Mouse (Mus musculus) hindbrain, postnatal 0 days (tissue): ENCODE measurements around the gene Rnf43. TPM values are rescaled to one million over a fixed set of nuclear protein-coding genes. Genes with fewer than 3 reads are reported as not detected.

Experiments used
- ATAC-seq: fragments of 200-750 bp; cut with Nextera tagmentation; 2 replicates; pipeline ENCODE4 v1.8.0; 2017; ENCODE audit warnings: mild to moderate bottlenecking, moderate TSS enrichment, moderate library complexity
- DNase-seq: peaks from one replicate; pipeline ENCODE4 v3.0.0-alpha.2; 2015; ENCODE audit warnings: low spot score
- H3K27ac ChIP-seq: fragments of 300-500 bp; sonication (generic); 2 replicates; pipeline ENCODE4 v1.5.1; 2014; ENCODE audit warnings: mild to moderate bottlenecking
- H3K27me3 ChIP-seq: fragments of 300-500 bp; sonication (generic); 2 replicates; pipeline ENCODE4 v1.6.1; 2014; ENCODE audit warnings: low read length, mixed read lengths; ENCODE audit not compliant: insufficient read depth
- H3K36me3 ChIP-seq: fragments of 300-500 bp; sonication (generic); 2 replicates; pipeline ENCODE4 v1.6.1; 2014; ENCODE audit warnings: low read length, mixed read lengths; ENCODE audit not compliant: insufficient read depth
- H3K4me1 ChIP-seq: fragments of 300-500 bp; sonication (generic); 2 replicates; pipeline ENCODE4 v1.6.1; 2014; ENCODE audit warnings: antibody characterized with exemption, low read length, mixed read lengths; ENCODE audit not compliant: insufficient read depth
- H3K4me2 ChIP-seq: fragments of 300-500 bp; sonication (generic); 2 replicates; pipeline ENCODE4 v1.6.1; 2014; ENCODE audit warnings: low read depth, mild to moderate bottlenecking, low read length, moderate library complexity, mixed read lengths
- H3K4me3 ChIP-seq: fragments of 300-500 bp; sonication (generic); 2 replicates; pipeline ENCODE4 v1.5.1; 2014; ENCODE audit warnings: low read length
- H3K9ac ChIP-seq: fragments of 300-500 bp; sonication (generic); replicated peaks from 2 replicates; pipeline ENCODE4 v1.6.1; 2014; ENCODE audit warnings: mild to moderate bottlenecking, low read length, moderate library complexity, mixed read lengths
- H3K9me3 ChIP-seq: fragments of 300-500 bp; sonication (generic); 2 replicates; pipeline ENCODE4 v1.6.1; 2016; ENCODE audit warnings: low read length, mixed read lengths
- CTCF ChIP-seq: IDR thresholded peaks from 2 replicates; pipeline ENCODE4 v1.5.1; 2016; ENCODE audit warnings: antibody characterized with exemption, control low read depth, low read depth
- WGBS: fragments of 180-500 bp; shearing (Covaris S2); extraction: QIAGEN DNeasy Blood & Tissue Kit; methylation state at CpG from one replicate; pipeline ENCODE4 v1.1.7; 2014; 5-methylcytosine and 5-hydroxymethylcytosine counted together
- polyA plus RNA-seq: library from polyadenylated mRNA; unstranded; fragments of >200 nt; fragmentation: Nextera tagmentation; extraction: Ambion mirVana; gene quantifications from 2 replicates; pipeline ENCODE4 v1.2.1, GENCODE M21; 2015
- total RNA-seq: library from RNA; depleted of rRNA; stranded (reverse); fragments of >200 nt; gene quantifications from 2 replicates; pipeline ENCODE4 v1.2.3, GENCODE M21; 2014; rRNA removed

Rnf43 gene
- total RNA-seq (0.90 and 10.7 TPM in 2 replicates), polyA plus RNA-seq (0.85 and 1.8 TPM in 2 replicates)

DNA sequence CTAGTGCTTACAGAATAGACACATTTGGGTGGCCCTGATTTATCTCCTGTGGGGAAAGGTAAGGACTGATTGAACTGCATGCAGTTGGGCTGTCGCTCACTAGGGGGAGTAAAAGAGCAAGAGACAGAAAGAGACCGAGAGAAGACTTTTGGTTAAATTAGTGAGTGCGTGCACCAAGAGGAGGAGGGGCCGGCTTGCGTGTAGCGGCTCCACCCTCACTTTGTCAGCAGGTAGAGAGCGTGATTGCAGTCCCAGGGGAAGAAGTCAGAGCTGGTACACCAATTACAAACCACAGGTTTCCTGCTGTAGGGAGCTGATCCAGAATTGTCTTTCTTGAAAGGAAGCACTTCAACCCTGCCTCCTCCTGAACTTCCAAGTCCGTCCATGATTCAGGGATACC lies at the start of gene Rnf43:
Gene Rnf43, plus strand, starts transcription at position 316 of the 400 bp plus-strand sequence.
- Histone ChIP-seq H3K27ac (no peak within 1 kb of the TSS), H3K36me3 (no peaks in the 10 kb centered on the region), H3K9ac (0 out of 2 replicates have a peak within 1 kb of the TSS, but pooled peaks have one; percentile 9), H3K9me3 (no peaks in the 10 kb centered on the region), H3K4me3 (peak within 1 kb of the TSS; percentile 30), H3K4me2 (peak within 1 kb of the TSS; percentile 56), H3K27me3 (no peaks in the 10 kb centered on the region), H3K4me1 (no peaks in the 10 kb centered on the region)
- ATAC-seq = peak; percentile 78
- WGBS = under 1% methylated on average over 8 of the region's 8 CpGs
- DNase-seq = peak; percentile 86
- TF ChIP-seq CTCF = peak; percentile 92

DNA sequence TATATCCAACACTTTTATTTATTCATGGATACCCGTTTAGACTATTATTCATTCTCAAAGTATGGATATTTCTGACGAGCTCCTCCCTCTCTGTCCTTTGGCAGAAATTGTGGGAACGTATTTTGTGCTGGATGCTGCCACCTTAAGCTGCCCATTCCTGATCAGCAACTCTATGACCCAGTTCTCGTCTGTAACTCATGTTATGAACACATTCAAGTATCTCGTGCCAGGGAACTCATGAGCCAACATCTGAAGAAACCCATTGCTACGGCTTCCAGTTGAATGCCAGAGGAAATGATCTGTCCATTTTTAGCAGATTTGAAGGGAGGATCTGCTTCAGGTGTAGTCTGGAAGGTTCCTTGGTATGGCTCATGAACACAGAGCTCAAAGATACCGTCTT lies 48.5 kb upstream of the Rnf43 start:
- Histone ChIP-seq H3K36me3 (peaks cover 89% of the 10 kb centered on the region), H3K4me2 (no peak overlapping the region), H3K4me1 (no peaks in the 10 kb centered on the region), H3K9ac (no peak overlapping the region), H3K27ac (no peak overlapping the region), H3K27me3 (no peaks in the 10 kb centered on the region), H3K9me3 (no peaks in the 10 kb centered on the region), H3K4me3 (no peak overlapping the region)
- ATAC-seq (no peak), DNase-seq (no peak)
- 90% methylated on average over 7 of the region's 7 CpGs for WGBS
- TF ChIP-seq CTCF = no peak

DNA sequence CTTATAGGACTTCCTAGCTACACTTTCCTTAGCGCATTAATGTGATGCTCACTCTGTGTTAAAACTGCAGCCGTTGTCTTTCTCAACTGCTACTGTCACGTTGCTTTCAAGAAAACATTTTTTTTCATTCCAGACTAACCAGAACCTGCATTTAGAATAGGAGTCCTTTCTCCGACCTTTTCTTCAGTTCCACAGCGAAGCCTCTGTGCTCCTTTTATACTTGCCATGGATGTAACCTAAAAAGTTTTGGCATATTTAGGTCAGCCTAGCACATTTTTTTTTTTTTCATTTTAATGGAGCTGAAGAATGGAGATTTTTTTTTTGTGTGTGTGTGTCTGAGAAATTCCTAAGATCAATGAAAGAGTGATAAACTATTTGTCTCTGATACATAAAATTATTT lies 47.0 kb upstream of the Rnf43 start:
- Histone ChIP-seq H3K9me3 (no peaks in the 10 kb centered on the region), H3K27me3 (no peaks in the 10 kb centered on the region), H3K27ac (no peak overlapping the region), H3K4me3 (no peak overlapping the region), H3K4me2 (no peak overlapping the region), H3K4me1 (no peaks in the 10 kb centered on the region), H3K36me3 (peaks cover 78% of the 10 kb centered on the region), H3K9ac (no peak overlapping the region)
- DNase-seq (no peak), ATAC-seq (no peak)
- WGBS = 91% methylated on average over 5 of the region's 5 CpGs
- TF ChIP-seq CTCF = no peak

DNA sequence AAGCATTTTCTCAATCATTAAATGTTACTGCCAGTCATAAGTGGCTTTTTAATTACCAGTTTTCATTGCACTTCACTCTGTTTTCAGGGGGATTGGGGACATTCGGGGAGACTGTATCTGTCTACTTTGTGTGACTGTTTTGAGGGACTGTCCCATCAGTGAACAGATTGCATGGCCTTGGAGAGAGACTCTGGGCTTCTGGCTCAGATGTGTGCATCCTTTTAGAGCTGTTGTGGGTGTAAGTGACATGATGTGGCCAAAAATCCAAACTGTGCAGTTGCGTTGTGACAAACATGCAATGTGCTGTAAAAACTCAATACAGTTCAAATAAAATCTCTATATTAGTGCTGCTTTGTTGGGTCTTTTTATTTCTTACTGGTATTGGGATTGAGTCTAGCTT lies 46.6 kb upstream of the Rnf43 start:
- H3K4me1 ChIP-seq = no peaks in the 10 kb centered on the region
- ATAC-seq (no peak), DNase-seq (no peak)
- H3K4me3 ChIP-seq = no peak overlapping the region
- 94% methylated on average over 2 of the region's 2 CpGs for WGBS
- H3K36me3 ChIP-seq = peaks cover 74% of the 10 kb centered on the region
- H3K9ac ChIP-seq = no peak overlapping the region
- TF ChIP-seq CTCF = no peak
- no peak overlapping the region for H3K4me2 ChIP-seq
- no peak overlapping the region for H3K27ac ChIP-seq
- H3K9me3 ChIP-seq = no peaks in the 10 kb centered on the region
- no peaks in the 10 kb centered on the region for H3K27me3 ChIP-seq

DNA sequence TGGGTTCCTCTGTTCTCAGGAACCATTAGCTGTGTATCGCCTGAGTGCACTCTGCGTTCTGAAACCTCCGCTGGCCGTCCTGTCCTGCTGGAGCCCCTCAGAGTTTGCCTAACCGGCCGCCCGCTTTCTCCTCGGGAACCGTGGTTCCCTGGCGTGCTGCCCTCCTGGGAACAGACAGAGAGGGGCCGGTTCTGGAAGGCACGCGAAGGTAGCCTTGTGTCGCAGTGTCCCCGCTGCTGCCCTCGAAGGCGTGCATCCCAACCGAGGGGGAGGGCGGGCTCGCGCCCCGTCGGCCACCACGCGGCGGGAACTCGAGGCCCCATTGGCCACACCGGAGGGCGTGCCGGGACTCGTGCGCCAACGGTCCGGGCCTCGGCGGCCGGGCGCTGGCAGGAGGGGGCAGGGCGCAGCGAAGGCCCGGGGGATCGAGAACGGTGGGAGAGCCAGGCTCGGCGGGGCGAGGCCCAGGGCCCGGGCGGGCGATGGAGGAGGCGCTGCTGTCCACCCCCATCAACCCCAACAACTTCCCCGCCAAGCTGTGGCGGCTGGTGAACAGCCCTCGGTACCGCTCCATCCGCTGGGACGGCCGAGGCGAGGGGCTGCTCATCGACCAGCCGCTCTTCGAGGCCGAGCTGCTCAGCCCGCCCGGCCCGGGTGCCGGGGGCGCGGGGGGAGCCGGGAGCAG lies 45.6 kb upstream of the Rnf43 start, which contains the start of gene Hsf5:
Gene Hsf5, plus strand, starts transcription at position 375 of the 685 bp plus-strand sequence.
- peaks cover 65% of the 10 kb centered on the region for H3K36me3 ChIP-seq
- no peak for TF ChIP-seq CTCF
- H3K9ac ChIP-seq = no peak within 1 kb of the TSS
- H3K27me3 ChIP-seq = no peaks in the 10 kb centered on the region
- H3K27ac ChIP-seq = no peak within 1 kb of the TSS
- no peak for DNase-seq
- H3K4me3 ChIP-seq = no peak within 1 kb of the TSS
- no peaks in the 10 kb centered on the region for H3K9me3 ChIP-seq
- no peak for ATAC-seq
- H3K4me2 ChIP-seq = no peak within 1 kb of the TSS
- WGBS = 91% methylated on average over 67 of the region's 69 CpGs
- no peaks in the 10 kb centered on the region for H3K4me1 ChIP-seq

DNA sequence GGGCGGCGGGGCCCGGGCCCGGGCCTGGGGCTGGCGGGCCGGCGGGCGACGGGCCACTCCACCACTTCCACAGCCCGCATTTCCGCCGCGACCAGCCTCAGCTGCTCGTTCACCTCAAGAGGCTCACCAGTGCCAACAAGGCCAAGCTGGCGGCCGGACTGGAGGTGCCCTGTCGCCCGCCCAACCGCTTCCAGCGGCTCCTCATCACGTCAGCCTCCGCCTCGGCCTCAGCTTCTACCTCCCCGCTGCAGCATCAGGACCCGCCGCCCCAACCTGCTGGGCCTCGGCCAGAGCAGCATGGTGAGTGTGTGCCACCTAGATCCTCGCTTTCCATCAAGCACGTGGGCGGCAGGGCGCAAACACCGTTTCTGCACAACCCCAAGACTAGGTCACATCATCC lies 44.9 kb upstream of the Rnf43 start:
- no peak for ATAC-seq
- H3K4me3 ChIP-seq = no peak overlapping the region
- H3K27me3 ChIP-seq = no peaks in the 10 kb centered on the region
- H3K36me3 ChIP-seq = peaks cover 59% of the 10 kb centered on the region
- no peak overlapping the region for H3K9ac ChIP-seq
- no peaks in the 10 kb centered on the region for H3K4me1 ChIP-seq
- no peak for DNase-seq
- no peak overlapping the region for H3K4me2 ChIP-seq
- WGBS = 95% methylated on average over 30 of the region's 32 CpGs
- no peaks in the 10 kb centered on the region for H3K9me3 ChIP-seq
- TF ChIP-seq CTCF = no peak
- no peak overlapping the region for H3K27ac ChIP-seq

DNA sequence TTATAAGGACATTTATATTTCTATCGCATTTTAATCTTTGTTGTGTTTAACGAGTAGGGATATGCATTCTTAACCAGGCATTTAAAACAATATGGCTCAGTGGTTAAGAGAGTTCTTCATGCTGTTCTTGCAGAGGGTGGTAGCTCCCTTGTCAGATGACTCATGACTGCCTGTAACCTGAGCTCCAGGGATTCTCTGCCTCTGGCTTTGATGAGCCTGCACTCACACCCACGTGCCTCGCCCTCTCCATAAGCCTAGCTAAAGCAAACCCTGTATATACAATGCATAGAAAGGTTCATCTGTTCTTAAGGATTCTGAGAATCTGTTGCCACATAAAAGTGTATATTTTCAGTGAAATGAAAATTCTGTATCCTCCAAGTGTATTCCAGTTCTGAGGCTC lies 39.4 kb upstream of the Rnf43 start:
- TF ChIP-seq CTCF = no peak
- Histone ChIP-seq H3K9me3 (no peaks in the 10 kb centered on the region), H3K36me3 (peaks cover 18% of the 10 kb centered on the region), H3K9ac (no peak overlapping the region), H3K27me3 (no peaks in the 10 kb centered on the region), H3K4me1 (no peaks in the 10 kb centered on the region), H3K4me3 (no peak overlapping the region), H3K4me2 (no peak overlapping the region), H3K27ac (no peak overlapping the region)
- WGBS = 84% methylated on average over 4 of the region's 4 CpGs
- no peak for DNase-seq
- no peak for ATAC-seq
